Mouse (Mus musculus): ENCODE results near the gene Heph.

DNA sequence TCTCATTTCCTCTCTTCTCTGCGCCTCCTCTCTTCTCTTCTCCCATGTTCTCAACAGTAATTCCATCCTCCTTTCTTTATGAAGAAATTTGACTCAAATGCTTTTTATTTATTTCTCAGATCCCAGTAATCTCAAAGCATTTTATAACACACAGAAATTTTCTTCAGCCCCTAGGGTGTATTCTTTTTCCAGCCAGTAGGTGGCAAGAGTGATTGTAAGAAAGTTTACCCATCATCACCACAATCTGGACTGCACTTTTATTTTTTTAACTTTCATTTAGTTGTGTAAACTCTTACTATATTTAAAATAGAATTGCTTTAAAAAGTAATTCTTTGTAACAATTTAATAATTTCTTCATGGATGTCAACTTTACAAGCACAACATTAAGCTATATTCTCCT lies 46.4 kb downstream of the Heph start:
- TF ChIP-seq CTCF (IDR thresholded peaks at IDR 0.05; ENCODE audit: insufficient read depth, low read depth, low read length) (no peak), POLR2A (IDR thresholded peaks at IDR 0.05; ENCODE audit: insufficient read depth, low read depth, low read length) (no peak)
